In genomic region chr3:131801551-131801950, GRCm38 (mm10) we compare ENCODE assay signal across 23 mouse cellular contexts.
"Had no signal": no experiment of that assay in that cellular context is flagged by ENCODE, and none has a peak within 500 bp of the region (broad histone marks: within the 10 kb centered on the region; RNA-seq: fewer than 3 reads in every experiment).

No protein-coding gene starts in this region.

- DNase-seq: gastrocnemius, adult 2 months; gastrocnemius, postnatal 10 days; gastrocnemius, postnatal 25 days; heart, adult 18-20 months; heart, postnatal 10 days; heart, postnatal 4 days; kidney, adult 11 months; kidney, adult 2 months; kidney, postnatal 10 days; kidney, postnatal 36 days; liver; liver, embryonic 13.5 days had no signal

- H3K27me3 ChIP-seq: heart, embryonic 12.5 days; hindbrain, embryonic 12.5 days; intestine, embryonic 15.5 days; limb, embryonic 12.5 days; liver, embryonic 13.5 days; liver, embryonic 15.5 days had no signal

- H3K4me1 ChIP-seq: hindbrain, embryonic 10.5 days; hindbrain, embryonic 12.5 days; intestine, embryonic 15.5 days; limb, embryonic 10.5 days; limb, embryonic 12.5 days; liver, embryonic 13.5 days; liver, embryonic 15.5 days had no signal

- H3K9ac ChIP-seq: heart, embryonic 12.5 days; hindbrain, embryonic 12.5 days; hindbrain, embryonic 14.5 days; intestine, embryonic 15.5 days; limb, embryonic 12.5 days; liver, embryonic 13.5 days; liver, embryonic 15.5 days had no signal

- H3K4me3 ChIP-seq: gastrocnemius, adult 2 months; heart, embryonic 10.5 days; heart, embryonic 12.5 days; hindbrain, embryonic 10.5 days; hindbrain, embryonic 12.5 days; intestine, embryonic 15.5 days; layer of hippocampus, adult 2 months; left cerebral cortex, adult 2 months; limb, embryonic 10.5 days; limb, embryonic 12.5 days; liver, embryonic 13.5 days; liver, embryonic 15.5 days had no signal

- H3K36me3 ChIP-seq: heart, embryonic 10.5 days; heart, embryonic 12.5 days; hindbrain, embryonic 10.5 days; hindbrain, embryonic 12.5 days; intestine, embryonic 15.5 days; limb, embryonic 10.5 days; limb, embryonic 12.5 days; liver, embryonic 13.5 days; liver, embryonic 15.5 days had no signal

- H3K9me3 ChIP-seq: heart, embryonic 10.5 days; heart, embryonic 12.5 days; hindbrain, embryonic 10.5 days; hindbrain, embryonic 12.5 days; intestine, embryonic 15.5 days; limb, embryonic 10.5 days; limb, embryonic 12.5 days; liver, embryonic 13.5 days; liver, embryonic 15.5 days had no signal

- H3K27ac ChIP-seq: gastrocnemius, adult 2 months; heart, embryonic 10.5 days; hindbrain, embryonic 10.5 days; hindbrain, embryonic 12.5 days; hindbrain, embryonic 14.5 days; intestine, embryonic 15.5 days; layer of hippocampus, adult 2 months; left cerebral cortex, adult 2 months; limb, embryonic 10.5 days; limb, embryonic 12.5 days; liver, embryonic 13.5 days; liver, embryonic 15.5 days had no signal
